Mouse (Mus musculus) CH12.LX (cell line): ENCODE data around the gene Tbc1d30. TPM values are rescaled to one million over a fixed set of nuclear protein-coding genes. Genes with fewer than 3 reads are reported as not detected.

Experiments used
- DNase-seq: peaks from one replicate; pipeline ENCODE4 v3.0.0-alpha.2; 2013; ENCODE audit errors: extremely low read depth
- H3K27ac ChIP-seq: 2 replicates; pipeline ENCODE4 v1.5.1; 2012; ENCODE audit warnings: low read depth, mild to moderate bottlenecking, control low read depth, moderate library complexity; ENCODE audit not compliant: insufficient read depth
- H3K27me3 ChIP-seq: replicated peaks from 2 replicates; pipeline ENCODE3; 2012; ENCODE audit warnings: inconsistent platforms
- H3K36me3 ChIP-seq, 2 experiments: replicated peaks in 1 of 2; 2 replicates each; pipeline versions ENCODE3 to v1.6.1; 2012; ENCODE audit warnings: inconsistent platforms in 1 of 2, low read length in 1 of 2, mild to moderate bottlenecking in 1 of 2, mixed read lengths in 1 of 2, moderate library complexity in 1 of 2; ENCODE audit not compliant: control insufficient read depth in 1 of 2, insufficient read depth in 1 of 2
- H3K4me1 ChIP-seq, 2 experiments: 2 replicates each; pipeline ENCODE4 v1.6.1; 2012; ENCODE audit warnings: inconsistent platforms in 1 of 2, moderate library complexity in 1 of 2; ENCODE audit not compliant: insufficient read depth in 2 of 2, control insufficient read depth in 1 of 2
- H3K4me2 ChIP-seq: 2 replicates; pipeline ENCODE4 v1.6.1; 2012; ENCODE audit warnings: low read depth, mild to moderate bottlenecking, control low read depth; ENCODE audit not compliant: poor library complexity, insufficient read depth, severe bottlenecking
- H3K4me3 ChIP-seq, 3 experiments: fragments of 150-350 bp in 1 of 3; sonication (generic) in 1 of 3; replicated peaks in 1 of 3; 2 replicates each; pipeline versions ENCODE3 to v1.5.1; 2011 to 2012; ENCODE audit warnings: low read depth in 2 of 3, low read length in 2 of 3, mild to moderate bottlenecking in 2 of 3, moderate library complexity in 2 of 3, control low read depth in 1 of 3, improper control_type of control experiment in 1 of 3, inconsistent platforms in 1 of 3, mixed read lengths in 1 of 3; ENCODE audit not compliant: poor library complexity in 1 of 3
- H3K79me2 ChIP-seq: replicated peaks from 2 replicates; pipeline ENCODE4 v1.6.1; 2012; ENCODE audit warnings: mild to moderate bottlenecking, moderate library complexity; ENCODE audit not compliant: control insufficient read depth, poor library complexity, insufficient read depth, severe bottlenecking; ENCODE audit errors: extremely low read depth
- H3K9ac ChIP-seq: 2 replicates; pipeline ENCODE4 v1.6.1; 2012; ENCODE audit warnings: low read depth, mild to moderate bottlenecking, control low read depth, moderate library complexity; ENCODE audit not compliant: insufficient read depth
- H3K9me3 ChIP-seq: replicated peaks from 2 replicates; pipeline ENCODE3; 2012; ENCODE audit warnings: low read length, inconsistent platforms, mixed read lengths
- BHLHE40 ChIP-seq: IDR thresholded peaks from 2 replicates; pipeline ENCODE4 v1.6.1; 2011; ENCODE audit warnings: mild to moderate bottlenecking, low read depth, low read length, improper control_type of control experiment
- E2F4 ChIP-seq: IDR thresholded peaks from 2 replicates; pipeline ENCODE4 v1.6.1; 2011; ENCODE audit warnings: low read depth, low read length, improper control_type of control experiment; ENCODE audit not compliant: insufficient replicate concordance
- ELF1 ChIP-seq: IDR thresholded peaks from 2 replicates; pipeline ENCODE4 v1.6.1; 2014; ENCODE audit warnings: low read depth, mild to moderate bottlenecking, inconsistent platforms, low read length, improper control_type of control experiment
- EP300 ChIP-seq: IDR thresholded peaks from 2 replicates; pipeline ENCODE4 v1.6.1; 2011; ENCODE audit warnings: low read length, improper control_type of control experiment
- HCFC1 ChIP-seq: IDR thresholded peaks from 2 replicates; pipeline ENCODE4 v1.6.1; 2012; ENCODE audit warnings: low read depth, mild to moderate bottlenecking, inconsistent platforms, low read length, improper control_type of control experiment
- IRF4 ChIP-seq: IDR thresholded peaks from 2 replicates; pipeline ENCODE4 v1.6.1; 2014; ENCODE audit warnings: low read depth, mild to moderate bottlenecking, inconsistent platforms, low read length, improper control_type of control experiment
- JUN ChIP-seq: IDR thresholded peaks from 2 replicates; pipeline ENCODE4 v1.6.1; 2011; ENCODE audit warnings: low read depth, mild to moderate bottlenecking, low read length, improper control_type of control experiment, moderate library complexity; ENCODE audit not compliant: insufficient read depth
- MAFK ChIP-seq: IDR thresholded peaks from 2 replicates; pipeline ENCODE4 v1.6.1; 2011; ENCODE audit warnings: low read length, improper control_type of control experiment; ENCODE audit not compliant: insufficient replicate concordance
- MAX ChIP-seq: IDR thresholded peaks from 2 replicates; pipeline ENCODE4 v1.6.1; 2011; ENCODE audit warnings: low read length, improper control_type of control experiment
- MEF2A ChIP-seq: IDR thresholded peaks from 2 replicates; pipeline ENCODE4 v1.6.1; 2014; ENCODE audit warnings: low read depth, mild to moderate bottlenecking, inconsistent platforms, low read length, improper control_type of control experiment, borderline replicate concordance
- MXI1 ChIP-seq: IDR thresholded peaks from 2 replicates; pipeline ENCODE4 v1.6.1; 2011; ENCODE audit warnings: mild to moderate bottlenecking, low read depth, low read length, improper control_type of control experiment
- MYC ChIP-seq: IDR thresholded peaks from 2 replicates; pipeline ENCODE4 v1.6.1; 2011; ENCODE audit warnings: low read depth, mild to moderate bottlenecking, improper control_type of control experiment, low read length
- NRF1 ChIP-seq: IDR thresholded peaks from 2 replicates; pipeline ENCODE4 v1.6.1; 2014; ENCODE audit warnings: low read depth, mild to moderate bottlenecking, inconsistent platforms, low read length, improper control_type of control experiment, moderate library complexity
- PAX5 ChIP-seq: IDR thresholded peaks from 2 replicates; pipeline ENCODE4 v1.6.1; 2012; ENCODE audit warnings: low read length, inconsistent platforms, mixed read lengths
- POLR2A ChIP-seq: IDR thresholded peaks from 2 replicates; pipeline ENCODE4 v1.6.1; 2011; ENCODE audit warnings: low read depth, mild to moderate bottlenecking, improper control_type of control experiment, low read length
- SIN3A ChIP-seq: IDR thresholded peaks from 2 replicates; pipeline ENCODE4 v1.6.1; 2012; ENCODE audit warnings: low read length, improper control_type of control experiment, inconsistent platforms
- SMC3 ChIP-seq: IDR thresholded peaks from 2 replicates; pipeline ENCODE4 v1.6.1; 2011; ENCODE audit warnings: low read depth, low read length, improper control_type of control experiment
- UBTF ChIP-seq: IDR thresholded peaks from 2 replicates; pipeline ENCODE4 v1.6.1; 2012; ENCODE audit warnings: low read depth, mild to moderate bottlenecking, inconsistent platforms, low read length, improper control_type of control experiment, moderate library complexity
- USF1 ChIP-seq: IDR thresholded peaks from 2 replicates; pipeline ENCODE4 v1.6.1; 2014; ENCODE audit warnings: low read depth, mild to moderate bottlenecking, inconsistent platforms, low read length, improper control_type of control experiment
- USF2 ChIP-seq: conservative IDR thresholded peaks from 2 replicates; pipeline ENCODE4 v1.6.1; 2011; ENCODE audit warnings: low read depth, low read length, improper control_type of control experiment
- ZC3H11A ChIP-seq: IDR thresholded peaks from 2 replicates; pipeline ENCODE4 v1.6.1; 2012; ENCODE audit warnings: low read depth, mild to moderate bottlenecking, inconsistent platforms, low read length, improper control_type of control experiment
- ZNF384 ChIP-seq: IDR thresholded peaks from 2 replicates; pipeline ENCODE4 v1.6.1; 2012; ENCODE audit warnings: low read depth, low read length, improper control_type of control experiment, inconsistent platforms
- dilution Hi-C: fragments of 300-500 bp; cut with MboI; formaldehyde crosslinking; loops from 2 replicates; pipeline ENCODE4 v1.14.3; 2020; ENCODE audit warnings: low sequenced_read_pairs; ENCODE audit not compliant: extremely low pct_unique_long_range_greater_than_20kb, extremely low pct_ligation_motif_present
- in situ Hi-C: fragments of 300-500 bp; cut with MboI; formaldehyde crosslinking; loops from 3 replicates; pipeline ENCODE4 v1.14.3; 2019; ENCODE audit warnings: low sequenced_read_pairs, low pct_ligation_motif_present, low pct_unique_long_range_greater_than_20kb, mixed read lengths
- polyA plus RNA-seq: library from polyadenylated mRNA; unstranded; fragments of >175 nt; gene quantifications from 2 replicates; pipeline ENCODE4 v1.2.1, GENCODE M21; 2012; ENCODE audit warnings: low read depth; ENCODE audit not compliant: insufficient read length
- total RNA-seq, 2 experiments: library from RNA; depleted of rRNA; stranded (reverse); fragments of 300-350 nt in 1 of 2; fragments of >200 nt in 1 of 2; gene quantifications; 2 replicates each; pipeline ENCODE4 v1.2.3; 2012 to 2014

The Tbc1d30 gene
- total and polyA plus RNA-seq, 3 experiments, result 0.16 TPM; not detected in 2

DNA sequence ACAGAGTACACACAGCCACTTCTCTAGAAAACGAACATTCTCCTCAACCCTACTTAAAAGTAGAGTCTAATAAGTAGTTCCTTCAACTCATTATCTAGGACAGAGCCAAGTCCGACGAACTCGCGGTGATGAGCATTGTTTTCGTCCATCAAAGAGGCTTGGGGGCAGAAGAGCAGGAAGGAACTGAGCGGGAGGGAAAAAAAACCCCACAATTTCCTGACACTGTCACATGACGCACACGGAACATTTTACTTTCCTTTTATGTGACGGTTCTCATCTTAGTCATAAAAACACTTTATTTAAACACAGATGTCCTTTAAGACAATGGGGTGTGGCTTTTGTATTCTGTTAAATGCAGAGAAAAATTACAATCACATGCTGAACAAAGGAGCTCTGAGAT is 34.7 kb downstream of the Tbc1d30 start:
- dilution Hi-C loops (no loop called here), in situ Hi-C loops (no loop called here)
- no peaks in the 10 kb centered on the region for H3K79me2 ChIP-seq
- H3K9ac ChIP-seq, result no peak overlapping the region
- H3K27ac ChIP-seq, result no peak overlapping the region
- no peak overlapping the region for H3K4me2 ChIP-seq
- peak; percentile 16 for DNase-seq
- TF ChIP-seq ZC3H11A (no peak), JUN (0 out of 2 replicates have a peak, but pooled peaks have one; percentile 9), MEF2A (no peak), USF1 (peak; percentile 62), EP300 (0 out of 2 replicates have a peak, but pooled peaks have one; percentile 51), USF2 (peak; percentile 54), ELF1 (no peak), PAX5 (no peak), ZNF384 (peak; percentile 44; the same call in 1 of the 2 replicates), MAX (0 out of 2 replicates have a peak, but pooled peaks have one; percentile 14), BHLHE40 (peak; percentile 50)
- no peaks in the 10 kb centered on the region for H3K27me3 ChIP-seq
- H3K9me3 ChIP-seq, result peaks cover 2% of the 10 kb centered on the region
- no peaks in the 10 kb centered on the region for H3K36me3 ChIP-seq
- H3K4me3 ChIP-seq, result no peak overlapping the region
- no peaks in the 10 kb centered on the region for H3K4me1 ChIP-seq

DNA sequence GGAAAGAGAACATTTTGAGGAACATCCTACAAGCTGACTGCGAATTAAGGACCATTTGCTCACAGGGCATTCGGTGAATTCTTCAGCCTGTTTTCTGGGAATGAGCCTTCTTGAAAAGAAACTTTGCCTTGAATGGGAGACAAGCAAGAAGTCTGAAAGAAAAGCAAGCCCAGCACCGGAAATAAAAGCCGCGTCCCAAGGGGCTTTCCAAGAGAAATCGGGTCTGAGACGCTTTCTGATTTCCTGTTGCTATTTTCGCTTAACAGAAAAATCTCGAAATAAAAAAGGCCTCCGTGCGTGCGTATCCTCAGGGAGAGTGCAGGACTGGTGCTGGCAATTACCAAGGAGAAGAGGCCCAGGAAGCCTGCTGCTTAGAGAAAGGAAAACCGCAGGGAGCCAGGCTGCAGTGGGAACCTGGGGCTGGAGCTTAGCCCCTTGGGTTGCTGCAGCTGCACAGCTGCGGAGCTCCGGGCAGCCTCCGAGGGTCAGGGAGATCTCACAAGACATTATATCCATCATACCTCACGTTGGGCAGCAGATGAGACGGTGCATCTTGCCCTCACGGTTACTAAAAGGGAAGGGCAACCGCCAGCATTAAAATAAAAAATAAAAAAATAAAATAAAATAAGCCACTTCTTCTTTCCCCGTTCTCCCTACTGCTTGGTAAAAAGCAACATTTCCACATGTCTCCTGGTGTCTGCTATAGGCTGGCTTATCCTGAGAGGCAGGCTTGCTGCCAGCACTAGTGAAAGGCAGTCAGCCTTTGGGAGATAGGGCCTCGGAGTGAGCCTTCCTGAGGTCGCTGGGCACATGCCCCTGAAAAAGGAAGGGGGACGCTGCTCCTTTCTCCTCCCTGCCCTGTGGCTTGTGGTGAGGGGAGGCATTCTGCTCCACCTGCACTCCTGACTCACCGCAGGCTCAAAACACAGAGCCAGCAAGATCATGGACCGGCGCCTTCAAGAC is 35.5 kb downstream of the Tbc1d30 start:
- no peak for TF ChIP-seq MXI1
- TF ChIP-seq E2F4, result no peak
- no peak for TF ChIP-seq IRF4
- no peak for TF ChIP-seq ZC3H11A
- no peak for TF ChIP-seq SMC3
- TF ChIP-seq MYC, result no peak
- TF ChIP-seq HCFC1, result no peak
- TF ChIP-seq POLR2A, result no peak
- no peak for TF ChIP-seq USF2
- no peak for TF ChIP-seq SIN3A
- no peak for TF ChIP-seq MAFK
- TF ChIP-seq MEF2A, result no peak
- no peak for TF ChIP-seq UBTF
- no peak for TF ChIP-seq NRF1
- TF ChIP-seq PAX5, result no peak
- no peak for TF ChIP-seq USF1
- TF ChIP-seq ZNF384, result no peak
- TF ChIP-seq, all 38 proteins: peak for 0
- Histone ChIP-seq H3K4me2 (no peak overlapping the region), H3K36me3 (no peaks in the 10 kb centered on the region), H3K27me3 (no peaks in the 10 kb centered on the region), H3K4me1 (no peaks in the 10 kb centered on the region), H3K9me3 (peaks cover 2% of the 10 kb centered on the region), H3K79me2 (no peaks in the 10 kb centered on the region), H3K9ac (no peak overlapping the region), H3K4me3 (no peak overlapping the region), H3K27ac (no peak overlapping the region)
- no peak for DNase-seq
- in situ Hi-C loops, result no loop called here
- dilution Hi-C loops, result no loop called here
